Mouse (Mus musculus) spleen, adult 2 months (tissue): ENCODE results near the gene Gm10721.
"Not testable (repeated sequence)": the region's sequence is repeated elsewhere in the genome, so short reads cannot be mapped to it uniquely, and the experiment has no call there.

Experiments
- CTCF ChIP-seq: fragments of 200-500 bp; IDR thresholded peaks from 2 replicates; pipeline ENCODE4 v1.5.1; 2011; ENCODE audit warnings: mild to moderate bottlenecking, inconsistent platforms; ENCODE audit not compliant: insufficient read depth, insufficient read length, insufficient replicate concordance; ENCODE audit errors: extremely low read depth
- POLR2A ChIP-seq: fragments of 200-500 bp; IDR thresholded peaks from 2 replicates; pipeline ENCODE4 v1.6.1; 2011; ENCODE audit warnings: low read depth, low read length, inconsistent platforms

- not testable (repeated sequence) for TF ChIP-seq CTCF, POLR2A
Observed at GRCm38 (mm10) chr9:3024912-3025467, 12.1 kb downstream of the Gm10721 start, which contains the start of gene Gm10717.
